Mouse (Mus musculus) lung, postnatal 0 days (tissue): ENCODE results near the gene Catip. TPM values are rescaled to one million over a fixed set of nuclear protein-coding genes. Genes with fewer than 3 reads are reported as not detected.

Source experiments
- ATAC-seq: fragments of 200-750 bp; cut with Nextera tagmentation; 2 replicates; pipeline ENCODE4 v1.8.0; 2017; ENCODE audit warnings: moderate library complexity
- DNase-seq: peaks from one replicate; pipeline ENCODE4 v3.0.0-alpha.2; 2016; ENCODE audit warnings: low spot score
- H3K27ac ChIP-seq: fragments of 300-500 bp; sonication (generic); 2 replicates; pipeline ENCODE4 v1.5.1; 2014; ENCODE audit warnings: antibody characterized with exemption, mild to moderate bottlenecking, low read length, mixed read lengths
- H3K27me3 ChIP-seq: fragments of 300-500 bp; sonication (generic); replicated peaks from 2 replicates; pipeline ENCODE4 v1.6.1; 2014; ENCODE audit warnings: low read length, mixed read lengths; ENCODE audit not compliant: insufficient read depth
- H3K36me3 ChIP-seq: fragments of 300-500 bp; sonication (generic); 2 replicates; pipeline ENCODE4 v1.6.1; 2014; ENCODE audit warnings: low read length, mixed read lengths; ENCODE audit not compliant: insufficient read depth
- H3K4me1 ChIP-seq: fragments of 300-500 bp; sonication (generic); 2 replicates; pipeline ENCODE4 v1.6.1; 2014; ENCODE audit warnings: antibody characterized with exemption, low read depth, low read length, mixed read lengths; ENCODE audit not compliant: insufficient read depth
- H3K4me2 ChIP-seq: fragments of 300-500 bp; sonication (generic); replicated peaks from 2 replicates; pipeline ENCODE4 v1.6.1; 2014; ENCODE audit warnings: low read depth, mild to moderate bottlenecking, low read length, moderate library complexity, mixed read lengths
- H3K4me3 ChIP-seq: fragments of 300-500 bp; sonication (generic); 2 replicates; pipeline ENCODE4 v1.5.1; 2014; ENCODE audit warnings: low read depth, low read length
- H3K9ac ChIP-seq: fragments of 300-500 bp; sonication (generic); replicated peaks from 2 replicates; pipeline ENCODE4 v1.6.1; 2014; ENCODE audit warnings: low read depth, mild to moderate bottlenecking
- H3K9me3 ChIP-seq: fragments of 300-500 bp; sonication (generic); 2 replicates; pipeline ENCODE4 v1.6.1; 2016; ENCODE audit warnings: low read length, mixed read lengths
- CTCF ChIP-seq: IDR thresholded peaks from 2 replicates; pipeline ENCODE4 v1.5.1; 2016; ENCODE audit warnings: antibody characterized with exemption, mild to moderate bottlenecking
- EP300 ChIP-seq: IDR thresholded peaks from 2 replicates; pipeline ENCODE4 v1.6.1; 2016; ENCODE audit warnings: antibody characterized with exemption, mild to moderate bottlenecking, control low read depth
- WGBS: fragments of 180-500 bp; shearing (Covaris S2); extraction: QIAGEN DNeasy Blood & Tissue Kit; methylation state at CpG from one replicate; pipeline ENCODE4 v1.1.7; 2014; 5-methylcytosine and 5-hydroxymethylcytosine counted together
- polyA plus RNA-seq: library from polyadenylated mRNA; unstranded; fragments of >200 nt; fragmentation: Nextera tagmentation; extraction: Ambion mirVana; gene quantifications from 2 replicates; pipeline ENCODE4 v1.2.1, GENCODE M21; 2015

Catip gene
- polyA plus RNA-seq, 1 experiment from 2014 or later, result 3.4 TPM

DNA sequence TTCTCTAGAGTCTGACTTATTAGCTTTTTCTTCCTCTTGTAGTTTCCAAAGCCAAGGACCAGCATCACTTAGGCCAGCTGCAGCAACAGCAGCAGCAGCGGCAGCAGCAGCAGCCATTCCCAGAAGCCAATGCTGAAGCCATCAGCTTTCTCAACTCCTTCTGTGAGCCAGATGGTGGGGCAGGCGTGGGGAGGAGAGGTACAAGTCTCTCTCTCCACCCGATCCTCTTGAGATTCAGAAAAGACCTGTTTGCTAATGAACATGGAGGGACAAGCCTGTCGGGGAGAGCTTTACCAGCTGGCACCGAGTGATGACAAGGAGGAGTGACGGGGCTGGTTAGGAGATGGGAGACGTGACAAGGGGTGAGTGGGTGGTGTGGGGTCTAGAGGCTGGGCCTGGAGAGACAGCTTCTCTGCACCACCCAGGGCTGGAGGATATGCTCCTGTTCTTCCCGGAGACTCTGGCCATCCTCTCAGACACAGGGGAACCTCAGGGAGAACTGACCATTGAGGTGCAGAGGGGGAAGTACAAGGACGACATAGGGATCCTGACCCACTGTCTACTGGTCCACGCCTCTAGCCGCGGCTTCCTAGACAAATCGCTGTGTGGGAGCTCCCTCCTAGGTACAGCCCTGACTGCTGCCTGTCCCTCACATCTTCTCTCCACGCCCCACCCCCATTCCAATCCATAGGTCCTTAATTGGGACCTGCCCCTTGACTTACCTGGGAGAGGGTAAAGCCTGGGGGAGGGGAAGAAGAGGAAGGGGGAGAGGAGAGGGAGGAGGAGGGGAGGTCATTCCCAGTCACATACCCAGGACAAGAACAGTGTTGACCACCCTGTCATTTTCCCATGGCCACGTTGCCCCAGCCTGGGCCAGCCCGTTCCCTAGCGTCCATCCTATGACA, 669 bp downstream of the Catip start:
- no peaks in the 10 kb centered on the region for H3K9me3 ChIP-seq
- ATAC-seq, result 0 out of 2 replicates have a peak, but pooled peaks have one; percentile 13
- no peak overlapping the region for H3K9ac ChIP-seq
- H3K36me3 ChIP-seq, result no peaks in the 10 kb centered on the region
- peak; percentile 27 for DNase-seq
- H3K27me3 ChIP-seq, result no peaks in the 10 kb centered on the region
- no peak overlapping the region for H3K27ac ChIP-seq
- H3K4me2 ChIP-seq, result no peak overlapping the region
- no peak for TF ChIP-seq CTCF
- no peak for TF ChIP-seq EP300
- no peak overlapping the region for H3K4me3 ChIP-seq
- WGBS, result 59% methylated on average over 15 of the region's 17 CpGs
- H3K4me1 ChIP-seq, result no peaks in the 10 kb centered on the region

DNA sequence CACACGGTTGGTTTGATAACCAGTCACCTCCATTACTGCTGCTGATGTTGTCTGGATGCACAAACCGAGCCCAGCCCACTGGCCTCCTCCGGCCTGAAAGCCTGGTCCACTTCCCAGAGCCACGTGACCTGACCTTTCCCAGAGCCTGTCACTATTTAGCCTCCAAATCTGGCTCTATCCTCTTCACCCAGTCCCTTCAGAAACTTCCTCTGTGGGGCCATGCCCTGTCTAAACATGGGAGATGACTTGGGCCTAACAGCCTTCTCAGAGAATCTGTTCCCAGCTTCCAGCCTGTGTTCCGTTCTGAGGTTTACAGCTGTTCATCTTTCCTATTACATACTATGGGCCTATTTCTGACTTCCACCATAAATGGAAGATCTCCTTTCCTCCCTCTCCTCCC, 1.5 kb downstream of the Catip start:
- Histone ChIP-seq H3K4me1 (no peaks in the 10 kb centered on the region; the same call in 1 of the 2 replicates), H3K9ac (no peak overlapping the region), H3K27me3 (no peaks in the 10 kb centered on the region), H3K27ac (no peak overlapping the region; the same call in 1 of the 2 replicates), H3K36me3 (no peaks in the 10 kb centered on the region), H3K4me3 (no peak overlapping the region), H3K4me2 (no peak overlapping the region), H3K9me3 (no peaks in the 10 kb centered on the region)
- DNase-seq (no peak), ATAC-seq (no peak)
- TF ChIP-seq CTCF (no peak), EP300 (no peak)
- 58% methylated on average over 5 of the region's 5 CpGs for WGBS

DNA sequence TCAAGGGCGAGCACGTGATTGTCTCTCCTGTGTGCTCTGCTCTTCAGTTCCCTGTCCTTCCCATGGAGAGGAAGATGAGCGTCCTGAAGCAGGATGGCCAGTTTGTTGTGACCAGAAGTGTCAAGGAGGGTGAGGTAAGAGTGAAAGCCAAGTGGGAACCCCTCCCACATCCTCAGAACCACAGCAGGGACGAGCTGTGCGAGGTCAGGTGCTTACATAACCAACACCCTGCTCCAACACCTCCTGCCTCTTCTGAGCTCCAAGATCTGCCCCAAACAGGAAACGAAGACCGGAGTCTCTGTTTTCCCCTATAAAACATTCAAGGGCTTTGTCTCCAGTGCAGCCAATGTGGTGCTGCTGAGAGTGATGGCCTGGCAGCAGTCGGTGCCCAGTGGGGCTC, 2.4 kb downstream of the Catip start:
- Histone ChIP-seq H3K36me3 (no peaks in the 10 kb centered on the region), H3K9ac (no peak overlapping the region), H3K27ac (no peak overlapping the region), H3K4me3 (no peak overlapping the region), H3K9me3 (no peaks in the 10 kb centered on the region), H3K4me1 (no peaks in the 10 kb centered on the region; the same call in 1 of the 2 replicates), H3K27me3 (no peaks in the 10 kb centered on the region), H3K4me2 (no peak overlapping the region)
- WGBS, result 39% methylated on average over 8 of the region's 8 CpGs
- ATAC-seq (no peak), DNase-seq (peak; percentile 31)
- no peak for TF ChIP-seq CTCF
- no peak for TF ChIP-seq EP300

DNA sequence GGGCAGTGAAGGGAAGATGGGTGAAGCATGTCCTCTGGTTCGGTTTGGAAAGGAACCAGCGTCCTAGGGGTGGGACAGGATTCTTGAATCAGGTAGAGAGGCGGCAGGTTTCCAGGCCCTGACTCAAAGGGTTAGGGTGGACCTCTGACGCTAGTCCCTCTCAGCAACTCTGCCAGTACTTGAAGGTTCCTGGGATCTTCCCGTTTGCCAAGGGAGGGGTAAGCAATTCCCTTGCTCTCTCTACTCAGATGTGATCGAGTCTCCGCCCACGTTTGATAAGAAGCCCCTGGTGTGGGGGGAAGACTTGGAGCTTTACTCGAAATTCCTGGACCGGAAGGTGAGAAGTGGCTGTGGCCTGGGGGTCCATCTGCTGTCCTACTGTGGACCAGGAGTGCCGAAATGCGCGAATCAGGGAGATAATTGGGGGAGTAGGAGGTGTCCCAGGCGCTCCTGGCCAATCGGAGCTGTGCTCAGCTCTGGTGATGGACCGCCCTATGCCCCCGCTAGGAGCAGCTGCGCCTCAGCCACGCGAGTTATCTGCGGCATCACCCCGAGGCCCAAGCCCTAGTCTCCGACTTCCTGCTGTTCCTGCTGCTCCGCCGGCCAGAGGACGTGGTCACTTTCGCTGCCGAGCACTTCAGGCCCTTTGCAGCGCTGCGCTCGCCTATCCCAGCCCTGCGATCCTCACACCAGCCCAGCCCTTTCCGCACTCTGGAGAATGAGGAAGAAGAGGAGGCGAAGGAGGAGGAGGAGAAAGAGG, 6.2 kb downstream of the Catip start:
- ATAC-seq (peak; percentile 93), DNase-seq (peak; percentile 74)
- 9% methylated on average over 34 of the region's 34 CpGs for WGBS
- no peak overlapping the region for H3K9ac ChIP-seq
- no peak overlapping the region for H3K27ac ChIP-seq
- no peaks in the 10 kb centered on the region for H3K36me3 ChIP-seq
- no peaks in the 10 kb centered on the region; the same call in 1 of the 2 replicates for H3K4me1 ChIP-seq
- TF ChIP-seq EP300 (no peak), CTCF (peak; percentile 38)
- H3K9me3 ChIP-seq, result no peaks in the 10 kb centered on the region
- peak overlapping the region; percentile 60 for H3K4me2 ChIP-seq
- H3K4me3 ChIP-seq, result peak overlapping the region; percentile 12; the same call in 1 of the 2 replicates
- no peaks in the 10 kb centered on the region for H3K27me3 ChIP-seq

DNA sequence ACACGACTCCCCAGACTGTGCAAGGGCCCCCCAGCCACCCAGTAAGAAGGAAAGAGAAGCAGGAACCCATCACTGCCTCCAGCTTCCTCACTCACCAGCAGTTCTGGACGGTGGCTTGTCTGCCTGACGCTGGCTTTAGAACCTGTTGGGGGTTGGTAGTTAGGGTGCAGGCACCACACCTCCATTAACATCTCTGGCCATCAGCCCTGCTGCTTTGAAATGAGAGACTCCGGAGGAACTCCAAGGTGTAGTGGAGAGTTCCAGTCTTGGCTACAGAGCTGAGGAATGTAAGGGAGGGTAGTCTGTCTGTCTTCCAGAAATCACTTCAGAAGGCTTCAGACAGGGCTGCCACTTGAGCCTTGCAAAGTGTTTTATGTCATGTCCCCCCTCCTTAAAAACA, 8.1 kb downstream of the Catip start:
- DNase-seq, result no peak
- Histone ChIP-seq H3K4me3 (no peak overlapping the region), H3K27me3 (no peaks in the 10 kb centered on the region), H3K4me1 (no peaks in the 10 kb centered on the region; the same call in 1 of the 2 replicates), H3K27ac (no peak overlapping the region), H3K9ac (no peak overlapping the region), H3K9me3 (no peaks in the 10 kb centered on the region), H3K36me3 (no peaks in the 10 kb centered on the region), H3K4me2 (no peak overlapping the region)
- ATAC-seq, result 0 out of 2 replicates have a peak, but pooled peaks have one; percentile 16
- TF ChIP-seq CTCF, result no peak
- TF ChIP-seq EP300, result no peak
- WGBS, result 35% methylated on average over 4 of the region's 4 CpGs

DNA sequence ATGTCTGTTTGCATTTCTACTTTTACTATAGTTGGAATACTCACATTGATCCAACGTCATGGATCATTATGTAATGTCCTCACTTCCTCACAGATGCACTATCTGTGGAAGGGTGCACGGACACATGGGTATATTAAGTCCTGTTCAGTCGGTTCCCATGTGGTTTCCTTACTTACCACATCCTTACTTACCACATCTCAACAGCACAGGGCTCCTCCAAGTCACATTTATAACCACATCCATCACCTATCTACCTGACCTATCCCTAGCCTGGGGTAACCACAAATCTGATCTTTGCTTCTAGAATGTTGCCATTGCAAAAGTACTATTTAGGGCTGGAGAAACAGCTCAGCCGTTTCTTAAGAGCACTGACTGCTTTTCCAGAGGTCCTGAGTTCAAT, 11.5 kb downstream of the Catip start:
- no peaks in the 10 kb centered on the region for H3K27me3 ChIP-seq
- H3K9me3 ChIP-seq, result no peaks in the 10 kb centered on the region
- no peaks in the 10 kb centered on the region for H3K36me3 ChIP-seq
- H3K9ac ChIP-seq, result no peak overlapping the region
- no peak overlapping the region for H3K4me3 ChIP-seq
- DNase-seq (no peak), ATAC-seq (no peak)
- no peak overlapping the region for H3K4me2 ChIP-seq
- TF ChIP-seq CTCF, result no peak
- no peak for TF ChIP-seq EP300
- H3K27ac ChIP-seq, result no peak overlapping the region
- H3K4me1 ChIP-seq, result no peaks in the 10 kb centered on the region
- WGBS, result 46% methylated on average over 4 of the region's 4 CpGs
